Mouse (Mus musculus) kidney, postnatal 25 days (tissue): ENCODE measurements around the gene Cntnap5c.
"Not testable (repeated sequence)": the region's sequence is repeated elsewhere in the genome, so short reads cannot be mapped to it uniquely, and the experiment has no call there.

Source experiments
- DNase-seq, 2 experiments: peaks; one replicate each; pipeline ENCODE4 v3.0.0; 2021; ENCODE audit warnings: mixed read lengths in 2 of 2

Gene Cntnap5c

DNA sequence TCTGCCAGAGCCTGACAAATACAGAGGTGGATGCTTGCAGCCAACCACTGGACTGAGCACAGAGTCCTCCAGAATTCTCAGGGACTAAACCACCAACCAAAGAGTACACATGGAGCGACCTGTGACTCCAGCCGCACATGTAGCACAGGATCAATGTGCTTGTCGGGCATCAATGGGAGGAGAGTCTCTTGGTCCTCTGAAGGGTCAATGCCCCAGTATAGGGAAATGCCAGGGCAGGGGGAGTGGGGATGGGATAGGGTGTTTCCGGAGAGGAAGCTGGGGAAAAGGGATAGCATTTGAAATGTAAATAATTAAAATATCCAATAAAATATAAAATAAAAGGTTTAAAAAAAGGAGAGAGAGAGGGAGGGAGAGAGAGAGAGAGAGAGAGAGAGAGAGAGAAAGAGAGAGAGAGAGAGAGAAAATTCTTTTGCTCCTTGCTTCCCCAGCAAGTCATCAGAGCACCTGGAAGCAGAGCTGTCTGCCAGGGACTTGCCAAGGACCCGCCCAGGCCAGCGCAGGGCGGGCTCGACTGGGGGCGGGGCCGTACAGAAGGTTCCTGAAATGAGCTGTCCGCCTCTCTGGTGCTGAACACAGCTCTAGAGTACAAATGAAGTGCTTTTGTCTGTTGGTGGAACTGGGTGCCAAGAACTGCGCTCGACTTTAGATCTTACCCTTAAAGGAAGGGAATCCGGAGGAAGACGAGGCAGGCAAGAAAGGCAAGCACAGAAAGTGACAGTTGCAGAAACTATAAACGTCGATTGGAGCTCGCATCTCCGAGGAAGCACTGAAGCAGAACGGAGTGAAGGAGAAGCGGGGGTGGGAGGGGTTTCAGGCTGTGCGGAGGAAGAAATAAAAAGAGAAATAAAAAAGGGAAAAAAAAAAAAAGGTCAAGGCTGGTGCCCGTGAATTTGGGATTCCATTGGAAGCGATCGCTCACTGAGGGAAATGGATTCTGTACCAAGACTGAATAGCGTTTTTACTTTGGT lies at the start of gene Cntnap5c:
TSS of gene Cntnap5c (plus strand) at position 949 of the 989 bp plus-strand sequence.
- DNase-seq = peak; percentile 61 to 65

DNA sequence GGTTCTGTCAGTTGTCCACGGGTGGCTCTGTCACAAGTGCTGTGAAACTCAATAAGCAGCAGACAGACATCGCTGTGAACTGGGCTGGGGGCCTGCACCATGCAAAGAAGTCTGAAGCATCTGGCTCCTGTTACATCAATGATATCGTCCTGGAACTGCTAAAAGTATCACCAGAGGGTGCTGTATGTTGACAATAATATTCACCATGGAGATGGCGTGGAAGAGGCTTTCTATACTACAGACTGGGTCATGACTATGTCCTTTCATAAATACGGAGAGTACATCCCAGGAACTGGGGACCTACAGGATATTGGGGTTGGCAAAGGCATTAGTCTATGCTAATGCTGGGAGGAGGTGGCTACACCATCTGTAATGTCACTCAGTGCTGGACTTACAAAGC lies 27.3 kb upstream of the Cntnap5c start, which contains the start of gene Gm21834:
TSS of gene Gm21834 (minus strand) at position 101 of the 400 bp plus-strand sequence.
- DNase-seq = no peak

DNA sequence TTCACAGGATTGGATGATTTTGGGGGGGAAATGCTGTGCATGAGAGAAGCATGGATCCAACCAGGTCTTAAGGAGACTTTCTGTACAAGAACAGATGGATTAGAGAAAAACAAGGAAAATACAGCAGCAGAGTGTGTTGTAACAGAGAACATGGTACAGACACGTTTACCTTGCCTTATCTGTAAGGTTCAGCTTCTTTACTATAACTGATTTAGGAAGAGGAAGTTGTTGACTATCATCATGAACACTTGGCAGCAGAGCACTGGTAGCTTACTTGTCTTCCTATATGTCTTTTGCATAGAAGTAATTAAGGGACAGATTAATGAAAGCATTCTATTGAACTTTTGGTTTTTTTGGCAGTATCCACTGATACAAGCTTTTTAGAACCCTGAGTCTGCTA lies 11.3 kb upstream of the Cntnap5c start:
- no peak for DNase-seq

DNA sequence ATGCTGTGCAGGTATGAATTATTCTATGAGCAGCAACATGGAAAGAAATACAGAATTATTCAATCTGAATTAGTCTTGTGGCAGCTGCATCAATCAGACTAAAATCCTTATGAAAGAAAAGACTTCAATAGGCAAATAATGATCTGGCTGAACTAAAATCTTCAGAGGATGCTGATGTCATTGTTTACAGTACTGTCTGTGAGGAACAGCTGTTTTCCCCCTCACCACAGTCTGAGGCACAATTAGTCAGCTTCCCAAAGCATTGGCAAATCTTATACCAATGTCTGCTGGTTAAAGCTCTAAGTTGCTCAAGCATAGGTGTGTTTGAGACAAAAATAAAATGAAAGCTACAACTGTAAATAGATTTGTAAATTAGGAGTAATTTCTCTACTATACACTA lies 2.1 kb upstream of the Cntnap5c start:
- DNase-seq = no peak

DNA sequence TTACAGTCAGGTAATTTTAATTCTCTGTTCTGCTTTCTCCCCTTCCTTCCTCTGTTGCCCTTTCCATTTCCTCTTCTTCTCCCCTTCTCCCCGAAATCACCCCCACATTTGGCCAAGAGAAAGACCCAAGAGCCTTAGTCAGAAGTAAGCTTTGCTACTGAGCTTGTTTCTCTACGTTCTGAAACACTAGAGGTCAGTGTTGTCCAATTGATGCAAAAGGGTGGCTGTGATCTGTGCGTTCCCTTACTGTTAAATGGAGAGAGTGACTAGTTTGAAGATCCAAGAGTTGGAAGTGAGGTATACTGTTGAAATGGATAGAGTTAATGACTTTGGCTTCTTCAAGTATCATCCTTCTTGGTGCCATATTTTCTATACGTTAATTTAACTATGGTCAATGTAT lies 1.5 kb downstream of the Cntnap5c start:
- DNase-seq = no peak

DNA sequence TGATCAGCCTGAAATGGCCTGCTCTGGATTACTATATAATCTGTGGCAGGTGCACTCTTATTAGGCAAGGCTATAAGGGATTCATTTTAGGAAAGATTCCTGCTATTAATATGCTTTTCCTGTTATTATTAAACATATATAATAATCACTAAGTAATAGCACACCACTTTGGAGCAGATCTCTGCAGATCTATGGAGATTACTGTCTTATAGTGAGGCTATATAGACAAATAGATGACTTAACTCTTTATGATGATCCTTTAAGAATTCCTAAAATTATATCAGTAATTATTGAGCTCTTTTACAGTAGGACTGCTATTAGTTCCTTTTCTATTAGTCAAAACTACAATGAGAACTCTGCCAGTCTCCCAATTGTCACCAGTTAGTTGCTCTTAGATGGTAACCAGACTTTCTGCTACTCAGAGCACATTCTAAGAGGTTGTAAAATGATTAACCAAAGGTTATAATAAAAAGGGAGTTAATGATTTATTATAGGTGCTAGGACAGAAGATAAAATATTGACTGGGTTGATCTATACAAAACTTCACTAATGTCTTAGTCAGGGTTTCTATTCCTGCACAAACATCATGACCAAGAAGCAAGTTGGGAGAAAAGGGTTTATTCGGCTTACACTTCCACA lies 18.9 kb downstream of the Cntnap5c start:
- DNase-seq = no peak

DNA sequence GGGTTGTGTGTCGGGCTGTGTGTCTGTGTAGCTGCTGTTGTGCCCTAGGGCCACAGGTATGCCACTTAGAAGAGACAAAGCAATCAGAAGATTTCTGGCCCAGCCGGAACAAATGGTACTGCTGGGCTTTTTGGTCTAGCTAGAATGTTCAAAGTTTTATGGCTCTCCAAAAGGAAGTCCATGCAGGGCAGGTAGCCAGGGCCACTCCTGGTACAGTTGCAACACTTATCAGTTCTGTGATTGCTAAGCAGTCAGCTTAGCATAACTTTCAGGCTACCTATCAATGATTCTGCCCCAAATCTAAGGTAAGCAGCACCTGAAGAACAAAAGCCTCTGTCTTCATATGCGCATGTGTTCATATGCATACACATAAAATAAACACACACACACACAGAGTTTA lies 26.0 kb downstream of the Cntnap5c start:
- no peak for DNase-seq

DNA sequence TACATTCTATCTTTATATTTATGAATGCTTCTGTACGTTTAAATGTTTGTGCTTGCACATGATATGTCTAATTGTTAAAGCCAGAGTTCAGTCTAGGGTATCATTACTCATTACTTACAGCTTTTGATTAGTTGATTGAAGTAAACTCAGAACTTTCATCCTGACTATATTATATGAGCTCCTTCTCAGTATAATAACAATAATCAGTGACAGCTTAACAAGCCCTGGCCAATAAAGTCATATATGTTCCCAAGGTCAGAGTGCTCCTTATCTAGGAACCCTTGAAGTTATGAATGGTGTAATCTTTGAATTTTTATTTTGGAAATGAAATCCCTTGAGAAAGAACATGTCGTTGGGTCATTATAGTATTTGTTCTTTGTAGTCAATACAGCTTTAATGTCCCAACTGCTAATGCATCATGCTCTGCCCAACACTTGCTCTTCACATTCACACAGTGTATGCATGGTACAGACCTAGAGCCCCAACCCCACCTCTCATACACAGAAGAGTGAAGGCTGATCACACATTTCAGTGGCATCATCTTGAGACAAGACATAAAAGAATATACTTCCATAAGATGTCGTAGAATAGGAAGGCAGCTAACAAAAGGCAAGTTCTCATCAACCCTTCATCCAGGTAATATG lies 27.4 kb downstream of the Cntnap5c start:
- DNase-seq = no peak

DNA sequence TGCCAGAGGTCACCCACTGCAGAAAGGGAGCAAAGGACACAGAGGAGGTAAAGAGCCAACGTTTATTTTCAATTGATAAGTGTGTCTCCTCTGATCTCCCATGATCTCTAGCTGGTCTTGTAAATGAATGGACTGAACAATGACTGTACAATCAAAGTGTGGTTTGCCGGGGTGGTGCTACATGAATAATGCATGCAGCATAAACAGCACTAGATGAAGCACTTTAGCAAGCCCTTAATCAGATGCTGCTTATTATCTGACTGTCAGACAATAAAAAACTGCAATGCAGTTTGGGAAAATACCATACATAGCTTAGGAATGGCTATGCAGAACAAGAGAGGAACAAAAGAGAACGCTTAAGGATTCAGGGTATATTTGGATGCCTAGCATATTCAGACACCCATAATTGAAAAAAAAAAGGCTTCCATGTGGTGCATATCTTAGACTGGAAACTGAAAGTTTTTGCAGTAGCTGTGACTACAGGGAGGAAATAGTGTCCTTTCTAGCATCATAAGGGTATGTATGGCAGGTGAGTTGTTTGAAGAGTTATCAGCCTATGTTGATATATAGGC lies 30.1 kb downstream of the Cntnap5c start:
- no peak for DNase-seq

DNA sequence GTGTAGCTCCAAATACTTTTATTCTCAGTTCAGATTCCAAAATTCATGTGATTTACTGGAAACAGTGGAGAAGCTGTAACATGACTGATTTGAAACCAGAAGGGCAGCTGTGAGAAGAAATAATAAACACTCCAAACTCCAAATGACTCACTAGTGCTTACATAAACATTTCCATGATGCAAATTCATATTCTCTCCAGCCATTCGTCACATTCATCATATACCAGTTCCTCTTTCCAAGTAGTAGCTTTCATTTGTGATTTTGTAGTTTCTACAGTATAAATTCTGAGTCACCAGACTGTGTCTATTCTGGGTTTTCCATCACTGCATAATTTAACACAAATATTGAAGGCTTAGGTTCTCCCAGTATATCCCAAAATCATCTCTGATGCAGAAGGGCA lies 31.8 kb downstream of the Cntnap5c start:
- no peak for DNase-seq

DNA sequence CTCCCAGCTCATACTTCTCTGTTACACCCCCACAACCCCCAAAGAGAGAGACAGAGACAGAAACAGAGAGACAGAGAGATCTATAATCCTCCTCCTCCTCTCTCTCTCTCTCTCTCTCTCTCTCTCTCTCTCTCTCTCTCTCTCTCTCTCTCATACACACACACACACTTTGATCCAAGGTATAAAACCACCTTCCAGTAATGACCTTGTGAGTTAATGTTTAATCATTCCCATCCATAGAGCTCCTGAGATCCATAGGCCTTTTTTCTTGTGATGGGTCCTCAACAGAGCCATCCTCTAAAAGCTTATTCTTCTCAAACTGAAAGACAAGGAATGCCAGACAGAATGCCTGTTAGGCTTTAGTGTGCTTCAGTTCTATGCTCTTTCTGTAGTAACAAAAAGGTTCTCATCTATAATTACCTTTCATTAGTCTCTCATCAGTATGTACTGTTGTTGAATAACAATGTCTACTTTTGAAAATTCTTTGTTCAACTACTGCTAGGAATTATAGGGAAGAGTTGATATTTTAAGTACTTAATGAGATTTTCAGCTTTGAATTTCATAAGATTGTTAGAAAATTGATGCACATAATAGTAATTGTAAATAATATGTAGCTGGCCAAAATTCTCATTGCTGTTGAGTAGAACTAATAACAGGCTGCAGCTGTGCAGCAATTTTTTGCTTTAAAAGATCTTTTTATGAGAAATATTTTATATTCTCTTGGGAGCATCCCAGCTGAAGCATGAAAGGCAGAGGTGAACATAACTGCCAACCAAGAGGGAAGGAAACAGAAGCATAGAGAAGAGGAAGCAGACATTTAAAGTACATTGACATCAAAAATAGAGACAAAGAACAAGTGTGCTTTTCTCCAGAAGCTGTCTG lies 68.0 kb downstream of the Cntnap5c start:
- DNase-seq = no peak

DNA sequence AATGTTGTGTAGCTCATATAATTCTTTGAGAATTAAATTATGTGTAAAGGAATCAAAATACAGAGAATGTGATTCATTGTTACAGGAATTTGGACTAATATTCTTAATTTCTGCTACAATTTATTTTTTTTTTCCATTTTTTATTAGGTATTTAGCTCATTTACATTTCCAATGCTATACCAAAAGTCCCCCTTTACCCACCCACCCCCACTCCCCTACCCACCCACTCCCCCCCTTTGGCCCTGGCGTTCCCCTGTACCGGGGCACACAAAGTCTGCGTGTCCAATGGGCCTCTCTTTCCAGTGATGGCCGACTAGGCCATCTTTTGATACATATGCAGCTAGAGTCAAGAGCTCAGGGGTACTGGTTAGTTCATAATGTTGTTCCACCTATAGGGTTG lies 86.4 kb downstream of the Cntnap5c start:
- DNase-seq = not testable (repeated sequence)

DNA sequence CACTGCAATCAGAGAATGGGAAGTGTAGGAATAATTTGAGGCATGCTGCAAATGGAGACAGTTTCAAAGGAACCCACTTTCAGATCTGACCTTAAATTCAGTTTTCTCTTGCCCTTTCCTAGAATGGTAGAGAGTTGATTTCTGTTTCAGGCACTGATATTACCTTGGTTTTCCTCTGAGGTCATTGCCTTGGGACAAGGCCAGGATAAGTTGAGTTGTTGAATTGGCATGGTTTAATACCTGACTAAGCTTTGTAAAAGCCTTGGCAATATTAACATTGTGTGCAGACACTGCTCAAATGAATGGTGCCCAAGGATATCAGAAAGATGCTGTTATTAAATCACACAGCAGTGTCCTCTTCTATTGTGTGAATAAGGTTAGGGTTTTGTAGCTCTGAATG lies 96.6 kb downstream of the Cntnap5c start:
- no peak for DNase-seq

DNA sequence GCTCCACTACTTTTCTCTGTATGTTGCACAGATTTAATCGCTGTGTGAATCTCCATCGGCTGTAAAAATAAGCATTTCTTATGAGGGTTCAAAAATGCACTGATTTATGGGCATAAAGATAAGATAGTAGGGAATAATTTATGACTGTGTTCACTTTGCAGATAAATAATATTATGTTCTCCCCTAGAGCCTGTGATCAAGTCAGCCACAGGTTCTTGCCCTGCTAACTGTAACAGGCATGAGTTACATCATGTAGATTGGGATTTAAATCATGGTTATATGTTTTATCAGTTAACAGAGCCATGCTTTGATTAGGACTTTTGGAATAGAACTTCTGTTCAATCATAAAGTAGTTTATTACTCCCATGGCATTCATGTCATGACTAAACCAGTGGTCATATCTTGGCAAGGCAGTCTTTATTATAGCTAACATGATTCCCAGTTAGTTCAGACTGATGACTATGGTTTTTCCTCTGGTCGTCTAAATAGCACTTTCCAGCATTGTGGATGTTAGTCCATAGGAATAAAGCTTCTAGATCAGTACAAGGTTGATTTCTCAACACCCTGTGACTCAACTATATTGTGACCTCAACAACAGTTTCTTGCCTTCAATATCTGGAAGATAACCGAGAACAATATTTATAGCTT lies 118.5 kb downstream of the Cntnap5c start:
- no peak for DNase-seq

DNA sequence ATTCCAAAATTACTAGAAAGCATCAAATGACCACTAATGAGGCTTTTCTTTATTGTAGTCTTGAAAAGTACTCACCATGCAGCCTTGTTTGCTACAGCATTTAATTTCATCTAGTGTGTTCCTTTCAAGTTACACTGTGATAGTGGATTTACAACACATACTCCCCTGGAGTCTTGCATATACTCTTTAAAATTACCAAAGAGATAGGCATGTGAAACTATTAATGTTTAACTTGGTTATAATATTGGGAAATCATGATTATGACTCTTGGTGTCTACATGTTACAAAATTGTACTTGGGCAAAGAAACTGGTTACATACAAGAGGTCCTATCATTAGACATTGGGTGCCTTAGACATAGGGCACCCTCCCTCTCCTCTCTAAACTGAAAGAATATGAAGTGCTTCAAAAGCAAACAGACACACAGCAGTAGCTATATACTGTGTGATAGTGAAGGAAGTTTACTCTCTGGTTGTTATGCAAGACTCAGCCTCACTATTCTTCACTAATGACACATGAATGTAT lies 142.5 kb downstream of the Cntnap5c start:
- DNase-seq = no peak

DNA sequence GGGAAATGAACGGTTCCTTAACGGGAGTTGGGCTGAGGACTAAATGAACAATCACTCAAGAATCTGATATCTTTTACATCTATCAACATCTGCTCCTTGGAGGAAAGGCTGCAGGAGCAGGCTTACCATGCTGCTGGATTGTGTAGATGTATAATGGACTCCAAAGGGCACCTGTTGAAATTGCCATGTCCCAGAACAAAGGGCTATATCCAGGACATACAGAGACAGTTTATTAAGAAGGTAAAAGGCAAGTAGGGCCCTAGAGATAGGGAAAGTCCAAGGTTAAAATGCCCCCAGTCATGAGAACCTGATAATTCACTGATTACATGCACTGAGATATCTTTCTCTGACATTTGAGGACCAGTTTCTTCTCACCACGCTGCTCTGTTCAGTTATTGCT lies 214.9 kb downstream of the Cntnap5c start:
- DNase-seq = no peak

DNA sequence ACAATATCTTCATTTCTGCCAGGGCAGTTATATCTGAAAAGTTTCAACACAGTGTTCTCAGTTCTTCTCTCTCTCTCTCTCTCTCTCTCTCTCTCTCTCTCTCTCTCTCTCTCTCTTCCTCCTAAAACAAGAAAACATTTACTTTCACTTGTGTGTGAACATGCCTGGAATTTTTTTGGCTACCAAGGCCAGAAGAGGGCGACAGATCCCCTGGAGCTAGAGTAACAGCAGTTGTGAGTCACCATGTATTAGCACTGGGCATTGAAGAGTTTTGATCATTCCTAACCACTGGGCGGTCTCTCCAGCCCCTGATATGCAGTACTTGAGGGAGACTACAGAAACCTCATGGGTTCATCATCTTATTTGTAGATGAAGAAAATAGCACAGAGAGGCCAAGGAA lies 219.1 kb downstream of the Cntnap5c start:
- DNase-seq = no peak

DNA sequence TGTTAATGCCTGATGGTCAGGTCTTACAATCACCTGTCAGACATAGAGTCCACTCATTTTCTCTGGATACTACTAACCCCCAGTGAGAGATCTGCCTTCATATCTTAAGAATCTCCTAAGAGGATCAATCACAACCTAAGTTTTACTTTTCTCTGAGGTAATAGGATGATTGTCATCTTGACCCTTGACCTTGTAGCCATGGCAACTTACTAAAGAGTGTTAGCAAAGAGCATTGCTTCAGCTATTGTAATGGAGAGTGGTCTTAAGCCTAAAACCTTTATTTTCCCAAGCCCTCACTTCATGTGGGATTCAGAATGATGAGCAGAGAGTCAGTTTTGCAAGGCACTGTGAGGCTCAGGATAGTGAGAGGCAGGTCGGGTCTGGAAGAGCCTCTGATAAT lies 227.1 kb downstream of the Cntnap5c start:
- DNase-seq = no peak

DNA sequence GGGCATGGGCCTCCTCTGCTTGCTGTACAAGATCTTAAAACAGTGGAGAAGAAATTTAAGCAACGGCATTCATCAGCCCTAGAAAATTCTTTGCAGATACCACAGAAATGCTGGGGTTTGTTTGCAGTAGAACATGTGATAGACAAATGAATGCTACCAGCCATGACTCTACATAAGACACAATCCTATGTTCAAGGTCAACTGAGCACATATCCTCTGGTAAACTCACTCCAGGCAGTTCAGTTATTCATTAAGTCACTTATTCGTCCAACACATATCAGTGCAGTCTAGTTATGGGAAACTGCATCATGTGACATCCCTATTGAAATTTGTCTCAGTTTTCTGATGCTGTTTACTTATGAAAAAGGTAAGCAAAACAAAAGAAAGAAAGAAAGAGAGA lies 229.7 kb downstream of the Cntnap5c start:
- DNase-seq = no peak

DNA sequence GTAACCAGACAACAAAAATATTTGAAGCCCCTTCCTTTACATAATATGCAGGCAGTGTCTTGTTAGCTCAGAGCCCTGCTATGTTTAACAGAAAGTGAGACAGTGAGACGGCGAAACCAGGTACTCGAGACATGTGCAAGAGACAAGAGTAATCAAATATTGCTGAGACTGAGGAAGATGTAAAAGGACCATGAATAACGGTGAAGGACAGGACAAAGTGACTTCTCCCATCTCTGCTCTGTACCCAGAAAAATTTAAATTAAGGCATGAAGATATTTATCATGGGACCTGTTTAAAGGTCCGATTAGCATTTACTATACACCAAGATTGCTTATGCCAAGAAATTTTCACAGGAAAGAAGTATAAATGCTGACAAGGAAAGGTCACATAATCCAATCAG lies 233.5 kb downstream of the Cntnap5c start:
- DNase-seq = no peak

DNA sequence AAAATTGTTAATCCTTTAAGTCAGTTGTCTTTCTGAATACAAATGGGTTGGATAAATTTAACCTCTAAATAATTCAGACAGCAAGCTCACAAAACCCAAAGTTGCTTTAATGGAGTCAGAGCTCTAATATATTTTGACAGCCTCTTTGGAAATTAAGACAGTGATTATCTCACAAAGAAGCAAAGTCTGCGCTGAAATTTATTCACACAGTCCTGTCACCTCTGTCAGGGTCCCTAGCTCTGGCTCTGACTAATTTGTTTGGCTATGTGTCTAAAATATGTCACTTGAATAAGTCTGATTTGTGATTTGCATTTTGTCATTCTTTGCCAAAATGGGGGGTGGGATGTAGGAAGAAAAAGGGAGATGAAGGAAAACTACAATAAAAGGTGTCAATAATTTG lies 234.0 kb downstream of the Cntnap5c start:
- DNase-seq = no peak
